Mouse (Mus musculus) right cerebral cortex, postnatal 25 days (tissue): ENCODE results near the gene B830017H08Rik.
A peak's percentile ranks its signal among the peaks of the same experiment; 100 is the strongest.

Experiments used
- DNase-seq: peaks from one replicate; pipeline ENCODE4 v3.0.0; 2022

B830017H08Rik gene

DNA sequence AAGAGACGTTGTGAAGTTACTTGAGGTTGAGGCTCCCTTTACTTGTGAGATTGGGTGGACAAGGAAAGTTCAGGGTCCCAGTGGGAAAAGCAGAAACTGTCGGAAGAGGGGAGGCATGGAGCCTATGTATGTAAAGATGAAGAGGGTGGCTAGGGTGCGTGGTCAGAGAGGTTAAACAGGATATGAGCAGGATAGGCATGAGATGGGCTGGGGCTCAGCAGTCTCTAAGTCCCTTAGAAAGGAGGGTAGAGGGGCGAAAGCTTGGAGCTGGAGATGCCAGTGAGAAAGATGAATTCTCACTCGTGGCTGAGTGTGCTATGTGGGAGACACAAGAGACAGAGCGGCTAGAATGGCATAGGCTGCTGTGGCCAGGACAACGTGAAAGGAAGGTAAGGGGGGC is at the start of gene B830017H08Rik:
B830017H08Rik (plus strand) TSS at position 301 of the 400 bp plus-strand sequence.
- no peak for DNase-seq

DNA sequence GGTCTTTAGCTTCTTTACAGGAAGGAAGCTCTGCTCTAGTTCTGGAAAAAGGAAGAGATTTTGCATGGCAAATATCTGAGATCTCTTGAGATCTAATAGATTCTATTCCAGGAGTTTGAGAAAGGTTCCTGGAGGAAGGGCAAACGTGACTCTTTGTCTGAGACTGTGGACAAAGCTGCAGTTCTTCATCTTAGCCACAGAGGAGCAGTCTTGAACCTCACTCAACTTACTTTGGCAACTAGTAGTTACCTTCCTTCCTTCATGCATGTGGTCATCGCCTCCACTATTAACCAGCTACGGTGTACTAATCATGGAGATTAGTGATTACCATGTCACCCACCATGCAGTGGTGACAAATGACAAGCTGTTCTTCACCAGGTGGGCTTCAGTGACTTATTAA is 47.6 kb upstream of the B830017H08Rik start:
- no peak for DNase-seq

DNA sequence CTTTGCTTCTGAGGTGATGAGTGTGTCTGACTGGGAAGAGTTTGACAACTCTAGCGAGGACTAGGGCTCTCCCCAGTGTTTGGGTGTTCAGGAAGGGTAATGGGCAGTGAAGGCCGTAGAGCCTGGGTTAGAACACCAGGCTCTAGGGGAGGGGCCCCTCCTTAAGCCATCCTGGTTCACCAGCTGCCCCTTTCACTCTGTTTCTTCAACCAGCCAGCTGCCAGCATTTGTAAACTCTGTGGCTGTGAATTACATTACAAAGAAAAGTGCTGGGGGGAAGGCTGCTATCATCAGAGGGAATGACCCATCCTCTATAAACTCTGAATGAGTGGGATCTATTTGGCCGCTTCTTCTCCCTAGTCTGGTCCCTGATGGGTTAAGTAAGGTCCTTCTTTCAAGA is 40.2 kb upstream of the B830017H08Rik start:
- no peak for DNase-seq

DNA sequence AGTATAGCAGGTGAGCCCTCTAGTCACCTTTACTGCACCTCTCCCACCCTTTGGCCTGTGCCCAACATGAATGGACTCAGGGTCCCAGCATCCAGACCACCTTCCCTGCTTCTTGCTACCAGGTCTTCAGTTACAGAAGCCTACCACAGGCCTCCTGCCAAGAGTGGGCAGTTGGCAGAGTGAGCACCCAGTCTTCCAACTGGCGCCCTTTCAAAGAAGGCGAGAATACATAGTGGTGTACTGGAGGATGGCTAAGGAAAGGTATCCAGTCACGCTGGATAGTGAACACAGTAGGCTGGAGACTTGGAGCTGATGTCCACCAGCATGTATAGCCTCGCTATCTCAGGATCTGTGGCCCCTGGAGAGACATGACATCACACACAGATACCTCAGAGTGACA is 38.9 kb upstream of the B830017H08Rik start:
- DNase-seq: no peak

DNA sequence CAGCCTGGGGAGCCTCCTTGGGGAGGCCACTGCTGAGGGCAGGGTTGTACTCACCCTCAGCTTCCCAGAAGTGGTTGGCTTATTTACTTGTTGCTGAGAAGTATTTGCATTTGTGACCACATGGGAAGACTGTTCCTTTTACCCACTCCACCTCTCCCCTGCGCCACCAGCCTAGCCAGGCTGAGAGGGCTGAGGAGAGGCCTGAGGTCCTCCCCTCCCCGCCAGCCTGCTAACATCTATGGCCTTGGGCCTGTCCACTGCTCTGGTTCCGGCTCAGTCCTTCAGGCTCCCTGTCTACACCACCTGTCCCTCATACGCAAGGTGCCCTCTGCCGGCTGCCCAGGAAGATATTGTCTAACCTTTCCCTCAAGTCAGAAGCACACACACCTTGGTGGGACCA is 37.3 kb upstream of the B830017H08Rik start:
- no peak for DNase-seq

DNA sequence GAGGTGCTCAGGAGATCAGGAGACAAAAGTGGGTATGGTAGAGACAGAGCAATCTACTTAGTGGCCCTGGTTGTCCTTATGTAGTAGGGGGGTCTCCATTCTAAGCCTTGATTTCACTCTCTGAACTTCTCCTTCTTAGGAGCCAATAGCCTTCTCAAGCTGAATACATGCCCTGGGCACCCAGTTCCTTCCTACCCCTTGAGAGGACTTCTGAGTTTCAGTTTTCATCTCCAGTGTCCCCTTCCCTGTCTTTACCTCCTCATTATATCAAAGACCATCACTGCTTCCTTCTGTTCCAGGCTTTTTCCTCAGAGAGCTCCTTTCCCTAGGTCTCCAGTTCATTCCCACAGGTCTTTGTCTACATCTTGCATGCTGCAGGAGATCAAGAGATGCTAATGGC is 36.4 kb upstream of the B830017H08Rik start:
- DNase-seq: no peak

DNA sequence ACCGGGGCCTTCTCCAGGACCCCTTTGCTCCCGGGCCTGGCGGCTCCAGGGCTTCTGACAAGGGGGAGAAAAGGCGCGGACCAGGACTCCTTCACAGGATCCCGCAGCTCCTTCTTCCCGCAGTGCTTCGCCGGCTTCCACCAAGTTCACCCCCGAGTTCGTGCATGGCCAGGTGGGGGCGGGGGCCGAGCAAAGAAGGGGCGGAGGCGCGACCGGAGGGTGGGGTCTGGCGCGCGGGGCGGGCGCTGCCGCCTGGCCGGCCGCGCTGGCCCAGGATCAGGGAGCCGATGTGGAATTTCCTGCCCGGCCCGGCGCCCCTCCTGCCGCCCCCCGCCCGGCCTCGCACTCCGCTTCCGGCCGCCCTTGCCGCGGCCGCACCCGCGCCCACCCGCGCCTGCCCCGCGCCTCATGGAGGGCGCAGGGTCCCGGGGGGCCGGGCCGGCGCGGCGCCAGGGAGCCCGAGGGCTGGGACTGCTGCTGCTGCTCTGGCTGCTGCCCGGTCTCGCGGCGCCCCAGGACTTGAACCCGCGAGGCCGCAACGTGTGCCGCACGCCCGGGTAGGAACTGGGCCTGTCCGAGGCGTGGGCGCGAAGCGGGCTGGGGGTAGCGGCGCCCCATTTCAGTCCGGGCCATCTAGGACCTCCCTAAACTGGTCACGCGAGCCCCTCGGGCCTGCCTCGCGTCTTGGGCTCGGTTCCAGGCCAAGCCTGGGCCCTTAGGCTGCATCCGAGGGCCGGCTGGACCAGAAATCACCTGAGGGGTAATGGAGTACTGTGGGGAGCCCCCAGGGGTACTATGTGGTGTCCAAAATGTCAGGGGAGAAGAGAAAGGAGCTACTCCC is 35.7 kb upstream of the B830017H08Rik start, which contains the start of gene Scarf2:
Scarf2 (plus strand) TSS at position 312 of the 841 bp plus-strand sequence.
- no peak for DNase-seq

DNA sequence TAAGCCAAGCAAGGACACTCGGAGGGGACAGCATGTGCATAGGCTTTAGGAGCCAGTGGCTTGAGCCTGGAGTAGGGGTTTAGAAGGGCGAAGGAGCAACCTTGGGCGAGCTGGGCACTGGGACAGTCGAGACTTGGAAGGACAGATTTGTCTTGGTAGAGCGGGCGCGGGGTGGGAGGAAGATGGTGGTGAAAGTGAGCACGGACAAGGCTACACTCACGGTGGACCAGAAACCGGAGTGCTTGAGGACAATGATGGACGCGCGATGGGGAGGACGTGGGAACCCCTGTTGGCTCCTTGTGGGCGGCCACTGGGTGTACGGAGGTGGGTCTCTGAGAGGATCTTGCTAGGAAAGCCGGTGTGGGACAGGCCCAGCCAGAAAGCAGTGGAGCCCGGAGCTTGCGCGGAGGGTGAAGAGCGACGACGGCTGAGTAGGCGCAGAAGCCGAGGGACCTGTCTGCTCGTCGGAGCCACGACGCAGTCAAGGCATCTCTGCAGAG is 35.1 kb upstream of the B830017H08Rik start:
- DNase-seq: no peak

DNA sequence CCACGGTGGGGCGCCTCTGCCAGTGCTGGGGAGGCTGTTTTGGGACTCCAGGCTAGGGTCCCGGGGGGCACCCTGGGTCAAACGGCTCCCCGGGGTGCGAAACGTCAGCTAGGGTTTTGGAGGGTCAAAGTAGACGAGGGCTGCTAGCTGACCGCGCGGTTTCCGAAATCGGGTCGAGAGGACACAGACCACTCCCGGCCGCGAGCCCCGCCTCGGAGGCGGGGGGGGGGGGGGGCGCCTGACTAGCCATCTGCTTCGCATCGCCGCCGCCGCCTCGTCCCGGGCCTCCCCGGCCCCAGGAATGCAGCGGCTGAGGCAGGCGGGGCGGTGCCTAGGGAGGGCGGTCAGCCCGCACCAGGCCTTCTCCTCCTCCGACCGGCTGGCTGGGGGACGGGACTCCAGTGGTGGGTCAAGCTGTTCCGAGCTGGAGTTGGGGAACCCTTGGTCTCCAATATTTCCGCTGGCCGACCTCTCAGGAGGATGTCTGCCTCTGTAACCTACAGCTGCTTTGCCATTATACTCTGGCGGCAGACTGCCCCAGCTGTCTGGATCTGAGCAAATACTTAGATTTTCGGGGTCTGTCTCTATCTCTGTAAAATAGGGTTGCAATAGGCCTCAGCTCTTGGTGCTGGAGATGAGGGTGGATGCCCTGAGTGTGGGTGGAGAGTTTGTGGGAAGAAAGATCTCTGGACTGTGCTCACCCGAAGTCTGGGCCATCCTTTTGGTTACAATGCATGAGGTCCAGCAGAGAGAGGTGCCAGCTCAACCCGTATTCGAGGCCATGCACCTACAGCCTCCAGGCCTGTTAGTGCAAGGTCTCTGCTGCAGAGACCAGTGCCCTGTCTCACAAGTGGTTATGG is 34.4 kb upstream of the B830017H08Rik start:
- no peak for DNase-seq

DNA sequence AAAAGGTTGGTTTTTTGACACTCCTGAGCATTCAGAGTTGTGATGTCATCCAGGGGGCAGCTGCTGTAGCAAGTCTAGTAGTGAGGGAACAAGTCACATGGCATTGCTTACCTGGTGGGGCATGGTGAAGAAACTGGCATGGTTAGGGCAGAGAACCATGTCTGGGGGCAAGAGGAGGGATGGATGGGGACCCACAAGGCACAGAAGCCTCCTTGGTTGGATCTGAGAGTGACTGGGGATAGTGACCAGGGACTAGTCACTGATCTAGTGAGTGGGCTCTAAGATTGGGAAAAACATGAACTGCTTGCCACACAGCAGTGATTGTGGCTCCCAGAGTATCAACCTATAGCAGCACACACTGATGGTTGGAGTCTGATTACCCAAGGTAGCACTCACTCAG is 33.3 kb upstream of the B830017H08Rik start:
- no peak for DNase-seq

DNA sequence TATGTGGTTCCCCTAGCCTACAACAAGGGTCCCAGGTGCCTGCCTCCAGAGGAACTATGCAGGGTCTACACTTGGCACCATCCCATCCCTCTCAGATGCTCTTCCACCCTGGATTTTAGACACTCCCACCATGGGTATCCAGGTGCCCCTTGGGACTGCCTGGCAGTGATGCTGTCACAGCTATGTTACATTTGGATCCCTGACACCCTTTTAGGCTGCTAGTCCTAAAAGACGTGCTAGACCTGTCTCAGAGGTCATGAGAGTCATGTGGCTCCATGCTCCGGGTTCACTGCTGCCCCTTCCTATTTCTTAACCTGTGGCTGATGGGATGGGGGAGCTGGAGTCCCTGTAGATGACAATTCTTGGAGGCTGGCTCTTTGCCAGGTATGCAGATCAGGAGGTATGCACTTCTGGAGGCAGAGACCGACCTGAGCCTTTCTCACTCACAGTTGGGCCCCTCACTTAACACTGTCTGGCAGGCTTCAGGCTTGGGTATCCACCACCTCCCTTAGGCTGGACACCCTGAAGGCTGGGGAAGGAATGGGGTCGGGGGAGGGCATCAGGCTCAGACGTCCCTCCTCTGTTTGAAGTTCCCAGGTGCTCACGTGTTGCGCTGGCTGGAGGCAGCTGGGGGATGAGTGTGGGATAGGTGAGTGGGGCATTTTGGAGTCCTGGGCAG is 31.0 kb upstream of the B830017H08Rik start:
- DNase-seq: no peak

DNA sequence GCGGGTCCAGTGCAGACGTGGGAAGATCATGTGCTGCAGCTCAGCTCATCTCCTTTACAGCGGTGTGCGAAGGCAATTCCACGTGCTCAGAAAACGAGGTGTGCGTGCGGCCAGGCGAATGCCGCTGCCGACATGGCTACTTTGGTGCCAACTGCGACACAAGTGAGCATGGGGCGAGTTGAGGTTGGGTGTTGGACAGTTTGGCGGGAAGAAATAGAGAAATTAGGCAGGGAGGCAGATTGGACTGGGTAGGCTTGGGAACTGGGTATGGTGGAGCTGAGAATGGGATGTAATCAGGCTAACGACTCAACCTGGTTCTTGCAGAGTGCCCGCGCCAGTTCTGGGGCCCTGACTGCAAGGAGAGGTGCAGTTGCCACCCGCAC is 30.5 kb upstream of the B830017H08Rik start:
- DNase-seq: no peak

DNA sequence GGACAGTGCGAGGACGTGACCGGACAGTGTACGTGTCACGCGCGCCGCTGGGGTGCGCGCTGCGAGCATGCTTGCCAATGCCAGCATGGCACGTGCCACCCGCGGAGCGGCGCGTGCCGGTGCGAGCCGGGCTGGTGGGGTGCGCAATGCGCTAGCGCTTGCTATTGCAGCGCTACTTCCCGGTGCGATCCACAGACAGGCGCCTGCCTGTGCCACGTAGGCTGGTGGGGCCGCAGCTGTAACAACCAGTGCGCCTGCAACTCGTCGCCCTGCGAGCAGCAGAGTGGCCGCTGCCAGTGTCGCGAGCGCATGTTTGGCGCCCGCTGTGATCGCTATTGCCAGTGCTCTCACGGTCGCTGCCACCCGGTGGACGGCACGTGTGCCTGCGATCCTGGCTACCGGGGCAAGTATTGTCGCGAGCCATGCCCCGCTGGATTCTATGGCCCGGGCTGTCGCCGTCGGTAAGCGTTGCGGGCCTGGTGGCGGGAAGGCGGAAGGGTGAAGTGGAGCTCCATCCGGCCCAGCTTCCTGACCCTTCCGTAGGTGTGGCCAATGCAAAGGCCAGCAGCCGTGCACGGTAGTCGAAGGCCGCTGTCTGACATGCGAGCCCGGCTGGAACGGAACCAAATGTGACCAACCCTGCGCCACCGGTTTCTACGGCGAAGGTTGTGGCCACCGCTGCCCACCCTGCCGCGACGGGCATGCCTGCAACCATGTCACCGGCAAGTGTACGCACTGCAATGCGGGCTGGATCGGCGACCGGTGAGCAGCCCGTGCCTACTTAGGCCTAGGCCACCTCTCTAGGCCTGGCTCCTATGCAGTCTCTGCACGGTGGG is 29.9 kb upstream of the B830017H08Rik start:
- DNase-seq: peak; percentile 69

DNA sequence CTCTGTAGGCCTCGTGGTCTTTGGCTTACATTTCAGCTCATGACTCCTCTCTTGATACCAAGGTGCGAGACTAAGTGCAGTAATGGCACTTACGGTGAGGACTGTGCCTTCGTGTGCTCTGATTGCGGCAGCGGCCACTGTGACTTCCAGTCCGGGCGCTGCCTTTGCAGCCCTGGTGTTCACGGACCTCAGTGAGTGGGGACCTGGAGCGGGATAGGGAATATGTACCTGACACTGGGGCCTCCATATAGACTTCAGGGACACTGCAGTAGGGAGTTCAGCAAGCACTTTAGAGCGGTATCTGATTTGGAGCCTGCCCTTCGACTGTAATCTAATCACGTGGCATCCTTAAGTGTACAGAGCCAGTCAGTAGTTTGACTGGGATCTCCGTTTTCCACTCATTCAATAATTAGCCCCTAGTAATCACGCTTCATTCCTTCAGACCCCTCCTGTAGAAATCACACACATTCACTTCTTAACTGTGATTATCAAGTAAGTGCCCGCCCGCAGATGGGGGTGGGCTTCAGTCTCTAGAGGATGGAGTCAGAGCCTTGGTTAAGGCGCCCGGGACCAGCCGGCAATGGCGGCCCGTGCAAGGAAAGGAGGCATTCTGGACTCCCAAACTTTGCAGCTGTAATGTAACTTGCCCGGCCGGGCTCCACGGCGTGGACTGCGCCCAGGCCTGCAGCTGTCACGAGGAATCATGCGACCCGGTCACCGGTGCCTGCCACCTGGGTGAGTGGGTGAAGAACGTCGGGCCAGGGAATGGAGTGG is 29.1 kb upstream of the B830017H08Rik start:
- no peak for DNase-seq

DNA sequence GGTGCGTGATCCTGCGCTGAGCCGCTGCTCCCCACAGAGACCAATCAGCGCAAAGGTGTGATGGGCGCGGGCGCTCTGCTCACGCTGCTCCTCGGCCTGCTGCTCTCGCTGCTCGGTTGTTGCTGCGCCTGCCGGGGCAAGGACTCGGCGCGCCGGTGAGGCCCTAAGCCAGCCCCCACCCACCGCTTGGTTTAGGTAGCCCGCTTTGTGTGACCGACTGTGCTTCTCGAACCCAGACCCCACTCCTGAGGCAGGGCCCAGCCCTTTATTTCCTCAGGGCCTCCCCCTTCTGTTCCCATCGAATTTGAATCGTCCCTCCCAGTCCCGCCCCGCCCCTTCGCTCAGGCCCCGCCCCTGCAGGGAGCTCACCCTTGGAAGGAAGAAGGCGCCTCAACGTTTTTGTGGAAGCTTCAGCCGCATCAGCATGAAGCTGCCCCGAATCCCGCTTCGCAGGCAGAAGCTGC is 28.4 kb upstream of the B830017H08Rik start:
- no peak for DNase-seq

DNA sequence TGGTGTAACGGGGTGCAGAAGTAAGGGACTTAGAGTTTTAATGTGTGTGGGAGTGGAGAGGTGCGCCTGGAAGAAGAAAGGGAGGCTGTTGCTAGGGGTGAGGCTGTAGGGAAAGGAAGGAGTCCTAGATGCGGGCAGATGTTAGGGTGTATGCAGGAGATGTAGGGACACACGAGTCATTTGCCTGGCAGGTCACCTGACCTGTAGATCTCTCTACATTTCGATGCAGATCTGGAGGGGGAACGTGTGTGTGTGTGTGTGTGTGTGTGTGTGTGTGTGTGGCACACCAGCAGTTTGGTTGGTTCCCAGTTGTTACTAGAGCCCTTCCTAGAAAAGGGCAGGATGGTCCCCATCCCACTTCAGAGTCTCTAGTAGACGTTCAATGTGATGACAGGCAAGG is 27.9 kb upstream of the B830017H08Rik start:
- DNase-seq: no peak

DNA sequence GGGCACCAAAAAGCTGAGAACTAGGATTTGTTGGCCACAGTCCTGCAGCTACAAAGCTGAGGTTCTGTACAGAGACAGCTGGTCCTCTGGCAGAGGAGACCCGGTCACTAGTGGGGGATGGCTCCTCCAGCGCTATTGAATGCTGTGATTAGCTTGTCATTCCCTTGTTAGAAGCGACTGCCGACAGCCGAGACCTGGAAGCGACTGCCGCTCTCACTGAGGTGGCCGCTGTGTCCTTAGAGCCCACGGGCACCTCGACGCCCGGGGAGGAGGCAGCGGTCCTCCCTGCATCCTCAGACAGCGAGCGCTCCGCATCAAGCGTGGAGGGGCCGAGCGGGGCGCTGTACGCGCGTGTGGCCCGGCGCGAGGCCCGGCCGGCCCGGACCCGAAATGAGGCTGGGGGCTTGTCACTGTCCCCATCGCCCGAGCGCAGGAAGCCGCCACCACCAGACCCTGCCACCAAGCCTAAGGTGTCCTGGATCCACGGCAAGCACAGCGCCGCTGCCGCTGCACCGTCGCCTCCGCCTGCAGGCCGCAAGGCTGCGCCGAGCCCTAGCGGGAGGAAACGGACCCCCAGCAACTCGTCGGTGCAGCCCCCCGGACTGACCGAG is 26.2 kb upstream of the B830017H08Rik start:
- DNase-seq: peak; percentile 71

DNA sequence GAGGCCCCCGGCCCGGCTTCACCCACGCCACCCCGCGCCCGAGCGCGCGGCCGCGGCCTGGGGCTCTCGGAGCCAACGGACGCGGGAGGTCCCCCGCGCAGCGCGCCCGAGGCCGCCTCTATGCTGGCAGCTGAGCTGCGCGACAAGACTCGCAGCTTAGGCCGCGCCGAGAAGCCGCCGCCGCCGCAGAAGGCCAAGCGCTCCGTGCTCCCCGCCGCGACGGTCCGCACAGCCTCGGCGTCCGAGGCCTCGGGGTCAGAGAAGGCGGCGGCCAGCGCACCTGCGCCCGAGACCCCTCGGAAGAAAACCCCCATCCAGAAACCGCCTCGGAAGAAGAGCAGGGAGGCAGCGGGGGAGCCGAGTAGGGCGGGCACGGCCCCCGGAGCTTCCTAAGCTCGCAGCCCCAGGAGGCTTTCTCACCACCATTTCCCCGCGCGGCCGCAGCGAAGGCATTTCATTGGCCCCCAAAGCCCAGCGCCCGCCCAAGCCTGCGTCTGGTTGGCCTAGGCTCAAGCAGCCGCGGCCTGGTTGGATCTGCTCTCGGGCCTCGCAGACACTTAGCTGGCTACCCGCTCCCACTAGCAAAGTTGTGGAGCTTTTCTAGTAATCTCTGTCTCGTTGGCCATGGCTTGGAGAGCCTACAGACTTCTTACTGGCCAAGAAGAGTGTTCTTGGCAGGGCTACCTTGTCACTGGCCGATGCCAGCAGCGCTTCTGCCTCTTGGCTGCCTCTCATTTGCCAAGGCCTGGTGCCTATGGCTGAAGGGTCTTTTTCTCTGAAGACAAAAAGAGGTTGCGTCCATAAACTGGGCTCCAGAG is 25.5 kb upstream of the B830017H08Rik start:
- DNase-seq: peak; percentile 91

DNA sequence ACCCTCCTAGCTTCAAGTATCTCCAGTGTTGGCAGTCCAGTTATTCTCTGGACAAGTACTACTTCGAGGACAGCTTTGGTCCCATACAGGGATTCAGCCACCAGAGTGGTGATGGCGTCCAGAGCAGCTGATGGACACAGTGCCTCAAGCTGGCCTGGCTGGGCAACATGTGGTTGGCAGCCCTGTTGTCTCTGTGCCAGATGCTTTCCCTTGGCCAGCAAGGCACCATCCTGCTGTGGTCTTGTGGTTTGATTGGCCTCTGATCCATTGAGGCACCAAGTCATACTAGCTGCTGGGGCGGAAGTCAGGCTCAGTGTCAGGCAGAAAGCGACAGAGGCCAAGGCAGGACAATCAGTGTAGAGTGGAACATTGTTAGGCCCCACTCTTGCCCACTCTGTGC is 23.8 kb upstream of the B830017H08Rik start:
- no peak for DNase-seq

DNA sequence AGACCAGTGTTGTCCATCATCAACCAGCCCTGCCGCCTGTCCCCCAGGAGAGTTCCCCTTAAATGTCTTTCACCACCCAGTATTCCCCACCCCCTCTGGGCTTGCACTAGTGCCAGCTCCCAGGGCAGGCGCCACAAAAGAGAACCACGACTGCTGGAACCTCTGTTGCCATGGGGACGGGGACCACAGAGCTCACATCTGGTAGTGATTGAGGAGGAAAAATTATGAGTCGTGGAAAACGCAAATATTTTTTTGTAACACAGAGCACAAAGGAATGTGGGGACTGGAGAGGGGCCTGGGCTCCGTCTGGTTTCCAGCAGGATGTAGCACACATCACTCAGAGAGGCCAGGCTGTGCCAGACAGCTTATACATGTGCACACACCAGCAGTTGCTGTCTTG is 23.2 kb upstream of the B830017H08Rik start:
- no peak for DNase-seq
